Mouse (Mus musculus) cerebellum, adult 9-11 months (tissue): ENCODE measurements around the gene Zfp664.

Experiments used
- DNase-seq: peaks from one replicate; pipeline ENCODE4 v3.0.0; 2022

Zfp664 gene

DNA sequence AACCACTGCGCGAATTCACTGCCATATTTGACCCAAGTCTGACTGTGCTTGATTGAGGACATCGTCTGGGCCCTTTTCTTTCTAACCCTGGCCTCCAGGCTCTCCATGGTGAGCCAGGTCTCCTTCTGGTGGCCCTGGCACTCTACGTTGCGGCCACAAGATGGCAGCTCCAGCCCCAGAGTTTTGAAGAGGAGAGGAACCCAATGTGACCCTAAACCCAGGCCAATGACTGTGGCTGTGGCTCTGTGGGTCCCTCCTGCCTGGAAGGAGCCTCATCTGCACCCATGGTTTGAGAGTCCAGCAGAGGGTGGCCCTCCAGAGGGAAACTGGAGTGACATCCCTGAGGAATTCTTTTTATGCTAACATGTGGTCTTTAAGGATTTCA lies 67.6 kb downstream of the Zfp664 start:
- peak; percentile 41 for DNase-seq

DNA sequence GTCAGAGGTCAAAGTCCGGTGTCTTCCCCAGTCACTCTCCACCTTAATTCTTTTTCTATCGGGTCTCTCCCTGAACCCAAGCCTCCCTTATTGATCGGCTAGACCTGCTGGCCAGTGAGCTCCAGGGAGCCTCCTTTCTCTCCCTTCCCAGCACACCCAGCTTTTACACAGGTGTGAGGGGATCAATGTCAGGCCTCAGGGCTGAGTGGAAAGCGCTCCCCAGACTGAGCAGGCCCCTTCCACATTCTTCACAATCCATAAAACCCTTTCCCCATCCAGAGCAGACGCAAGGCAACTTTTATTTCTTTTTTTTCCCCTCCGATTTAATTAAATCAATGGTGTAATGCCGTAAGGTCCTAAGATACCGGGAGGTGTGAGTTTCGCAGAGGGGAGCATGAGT lies 68.1 kb downstream of the Zfp664 start:
- DNase-seq: no peak

DNA sequence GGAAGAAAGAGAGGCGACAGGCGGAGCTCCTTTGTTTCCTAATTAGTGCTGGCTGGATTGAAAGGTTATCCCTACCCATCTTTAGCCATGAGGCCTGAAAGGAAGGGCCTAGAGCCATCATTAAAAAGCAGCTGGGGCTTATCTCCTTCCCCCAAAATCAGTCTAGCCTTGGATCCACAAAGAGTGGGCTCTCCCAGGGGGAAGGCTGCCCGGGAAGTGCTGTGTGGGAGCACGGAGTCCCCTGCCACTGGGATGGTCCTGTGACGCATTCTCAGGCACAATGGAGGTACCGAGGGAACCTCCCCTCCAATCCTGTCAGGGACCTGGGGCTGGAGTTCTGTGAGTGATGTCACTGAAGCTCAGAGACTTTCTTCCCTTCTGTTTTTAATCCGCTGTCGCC lies 68.6 kb downstream of the Zfp664 start:
- no peak for DNase-seq

DNA sequence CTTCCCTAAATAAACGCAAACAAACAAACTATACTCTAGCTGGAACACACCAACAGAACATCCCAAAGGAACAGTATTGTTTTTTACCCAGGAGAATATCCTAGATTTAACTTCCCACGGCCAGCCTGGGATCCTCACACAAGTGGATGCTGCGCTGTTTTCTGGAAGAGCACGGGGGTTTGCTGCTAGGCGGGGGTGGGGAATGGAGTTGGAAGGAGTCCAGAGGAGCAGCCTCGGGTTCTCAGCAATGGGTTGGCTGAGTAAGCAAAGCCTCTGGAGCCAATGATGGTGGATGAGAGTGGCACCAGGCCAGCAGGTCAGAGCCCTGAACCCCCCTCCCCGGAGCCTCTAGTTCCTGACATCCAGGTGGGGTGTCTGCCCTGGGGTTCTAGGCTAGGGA lies 72.1 kb downstream of the Zfp664 start:
- no peak for DNase-seq

DNA sequence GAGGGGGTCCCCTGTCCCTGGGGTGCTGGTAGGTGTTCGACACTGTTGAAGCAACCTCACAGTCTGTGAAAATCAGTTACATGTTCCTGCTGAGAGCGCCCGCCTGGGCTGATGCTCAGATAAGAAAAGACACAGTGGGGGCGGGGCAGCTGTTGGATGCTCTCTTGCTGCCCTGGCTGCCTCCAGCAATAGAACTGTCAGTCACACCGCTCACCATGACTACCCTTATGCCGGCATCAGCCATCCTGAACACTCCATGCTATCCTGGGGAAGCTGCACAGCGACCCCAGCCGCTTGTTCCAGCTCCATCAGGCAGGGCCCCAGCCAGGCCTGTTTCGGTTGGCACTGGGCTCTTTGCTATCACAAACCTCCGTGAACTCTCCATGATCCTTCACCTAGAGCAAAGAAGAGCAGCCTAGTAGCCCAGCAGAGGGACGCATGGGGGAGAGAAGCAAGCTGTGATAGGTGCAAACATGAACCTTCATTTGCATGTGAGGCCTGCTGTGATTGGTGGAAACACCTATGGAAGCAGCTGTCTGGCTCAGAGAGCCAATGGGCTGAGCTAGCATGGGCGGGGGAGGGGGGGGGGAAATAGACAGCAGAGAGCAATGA lies 80.8 kb downstream of the Zfp664 start:
- DNase-seq: no peak

DNA sequence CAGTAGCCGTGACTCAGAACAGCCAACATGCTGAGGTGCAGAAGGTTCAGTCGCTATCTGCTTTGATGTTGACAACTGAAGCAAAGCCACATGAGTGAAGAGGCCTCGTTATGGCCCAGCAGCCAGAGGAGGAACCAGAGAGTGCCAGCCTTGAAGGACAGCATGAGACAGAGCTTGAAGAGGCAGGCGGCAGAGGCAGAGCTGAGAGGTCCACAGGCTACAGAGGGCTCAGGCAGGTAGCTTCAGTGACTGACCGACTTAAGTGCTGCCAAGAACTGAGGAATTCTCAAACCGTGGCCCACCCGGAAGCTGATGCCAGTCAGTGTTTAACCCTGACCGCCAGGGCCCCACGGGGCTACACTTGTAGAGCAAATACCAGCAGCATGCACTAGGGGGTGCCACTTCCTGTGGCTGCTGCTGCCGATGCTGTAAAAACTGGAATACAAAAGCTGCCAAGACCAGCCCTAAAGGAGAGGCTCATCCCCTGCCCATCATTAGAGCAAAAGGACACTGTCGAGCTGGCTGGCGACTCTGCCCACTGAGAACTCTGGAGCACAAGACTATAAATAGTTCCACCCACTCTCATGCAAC lies 81.4 kb downstream of the Zfp664 start:
- peak; percentile 42 for DNase-seq

DNA sequence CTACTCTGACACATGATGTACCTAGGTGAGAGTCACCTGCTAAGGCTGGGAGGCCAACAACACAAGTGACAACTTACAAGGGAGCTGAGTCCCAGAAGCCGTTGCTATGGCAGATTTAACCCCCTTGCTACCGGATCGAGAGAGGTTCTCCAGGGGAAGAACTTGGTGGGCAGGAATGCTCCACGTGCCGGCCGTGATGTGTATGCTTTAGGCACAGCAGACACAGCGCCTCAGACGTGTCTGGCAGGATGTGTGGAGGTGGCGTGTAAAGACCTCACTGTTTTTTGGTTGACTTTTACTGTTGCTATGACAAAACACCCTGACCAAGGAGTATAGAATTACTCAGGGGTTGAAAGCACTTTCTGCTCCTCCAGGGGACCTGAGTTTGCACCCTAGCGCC lies 81.9 kb downstream of the Zfp664 start:
- DNase-seq: no peak

DNA sequence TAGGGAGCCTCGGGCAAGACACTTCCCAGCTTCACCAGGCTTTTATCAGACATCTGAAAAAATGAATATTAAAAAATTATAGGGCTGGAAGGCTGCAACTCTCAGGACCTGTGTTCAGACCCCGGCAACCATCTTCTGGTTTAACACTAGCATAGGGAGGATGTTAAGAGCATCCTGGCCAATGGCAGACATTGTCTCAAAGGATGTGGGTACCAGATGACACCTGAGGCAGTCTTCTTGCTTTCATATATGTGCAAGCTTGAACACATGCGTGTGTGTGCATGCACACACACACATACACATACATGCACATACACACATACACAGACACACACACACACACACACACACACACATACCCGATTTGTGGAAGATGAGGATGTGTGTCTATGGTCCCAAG lies 82.6 kb downstream of the Zfp664 start:
- DNase-seq: no peak

DNA sequence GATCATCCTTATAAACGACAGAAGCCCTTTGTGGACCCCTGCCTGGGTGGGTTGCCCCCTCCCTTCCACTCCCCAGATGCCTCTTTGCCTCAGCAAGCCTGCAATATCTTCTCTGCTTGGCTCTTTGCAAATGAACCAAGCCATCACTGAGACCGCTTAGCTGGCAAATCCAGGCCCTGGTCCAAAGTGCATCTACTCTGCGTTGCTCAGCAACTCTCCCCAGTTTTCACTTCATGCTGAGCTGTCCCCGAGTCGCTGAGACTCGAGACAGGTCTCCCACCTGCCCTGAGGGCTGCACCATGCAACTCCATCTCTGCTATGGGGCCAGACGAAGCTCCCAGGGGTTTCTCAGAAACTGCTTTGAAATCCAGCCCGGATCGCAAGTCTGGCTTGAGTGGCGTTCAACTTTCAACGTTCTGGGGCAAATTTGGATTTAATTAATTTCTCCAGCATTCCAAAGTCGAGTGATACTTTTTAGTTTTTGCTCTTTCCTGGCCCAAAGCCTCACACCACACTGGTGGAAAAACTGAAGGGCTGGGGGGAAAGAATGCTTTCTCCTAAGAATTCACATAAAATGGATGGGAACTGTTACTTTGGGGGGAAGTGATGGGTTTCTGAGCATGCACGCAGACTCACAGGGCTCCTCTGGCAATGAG lies 88.3 kb downstream of the Zfp664 start:
- DNase-seq: no peak

DNA sequence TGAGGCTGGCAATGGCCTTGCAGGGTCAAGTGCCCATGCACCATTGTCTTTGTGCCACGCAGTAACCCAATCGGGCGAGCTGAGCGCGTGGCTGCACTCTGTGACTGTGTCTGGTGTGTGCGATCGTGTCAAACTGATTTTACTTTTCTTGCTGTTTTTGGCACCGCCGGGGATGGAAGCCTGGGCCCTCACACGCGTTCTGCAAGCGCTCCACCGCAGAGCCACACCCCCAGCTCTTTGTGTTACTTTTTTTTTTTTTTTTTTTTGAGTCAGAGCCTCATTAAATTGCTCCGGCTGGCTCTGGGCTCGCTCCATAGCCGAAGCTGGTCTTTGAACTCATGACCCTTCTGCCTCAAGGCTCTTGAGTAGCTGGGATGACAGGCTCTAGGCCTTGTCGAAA lies 88.8 kb downstream of the Zfp664 start:
- no peak for DNase-seq
